Mouse (Mus musculus): Measurements from ENCODE around the gene Ndst2. TPM values are rescaled to one million over a fixed set of nuclear protein-coding genes. Genes with fewer than 3 reads are reported as not detected.

Ndst2 gene
- polyA plus RNA-seq, 1 experiment from 2014 or later, result 21.9 TPM

- ATAC-seq, result no peak
- Histone ChIP-seq H3K4me1 (replicated peaks) (no peaks in the 10 kb centered on the region), H3K9me3 (no peaks in the 10 kb centered on the region), H3K4me3 (replicated peaks) (no peak overlapping the region), H3K27ac (no peak overlapping the region), H3K9ac (no peak overlapping the region), H3K36me3 (peaks cover 30% of the 10 kb centered on the region), H3K27me3 (replicated peaks) (no peaks in the 10 kb centered on the region), H3K4me2 (replicated peaks) (no peak overlapping the region)
- WGBS, result 81% methylated on average over 5 of the region's 5 CpGs
Measured at GRCm38 (mm10) chr14:20764942-20765341, 30.6 kb upstream of the Ndst2 start.

- Histone ChIP-seq H3K9me3 (no peaks in the 10 kb centered on the region), H3K9ac (no peak overlapping the region), H3K4me1 (replicated peaks) (no peaks in the 10 kb centered on the region), H3K36me3 (peaks cover 42% of the 10 kb centered on the region), H3K27me3 (replicated peaks) (no peaks in the 10 kb centered on the region), H3K4me2 (replicated peaks) (no peak overlapping the region), H3K27ac (no peak overlapping the region), H3K4me3 (replicated peaks) (no peak overlapping the region)
- WGBS, result 75% methylated on average over 8 of the region's 8 CpGs
- no peak for ATAC-seq
Measured at GRCm38 (mm10) chr14:20758768-20759435, 24.5 kb upstream of the Ndst2 start.

GRCm38 (mm10) chr14:20757370-20757907 lies 23.1 kb upstream of the Ndst2 start:
- ATAC-seq, result no peak
- Histone ChIP-seq H3K36me3 (peaks cover 33% of the 10 kb centered on the region), H3K27me3 (replicated peaks) (no peaks in the 10 kb centered on the region), H3K9ac (no peak overlapping the region), H3K27ac (no peak overlapping the region), H3K9me3 (no peaks in the 10 kb centered on the region), H3K4me3 (replicated peaks) (no peak overlapping the region), H3K4me2 (replicated peaks) (no peak overlapping the region), H3K4me1 (replicated peaks) (no peaks in the 10 kb centered on the region)
- 91% methylated on average over 22 of the region's 22 CpGs for WGBS

- ATAC-seq, result no peak
- Histone ChIP-seq H3K4me3 (replicated peaks) (no peak overlapping the region), H3K9me3 (no peaks in the 10 kb centered on the region), H3K27me3 (replicated peaks) (no peaks in the 10 kb centered on the region), H3K4me1 (replicated peaks) (peaks cover 3% of the 10 kb centered on the region; the same call in 1 of the 2 replicates), H3K36me3 (peaks cover 13% of the 10 kb centered on the region), H3K9ac (no peak overlapping the region), H3K27ac (no peak overlapping the region), H3K4me2 (replicated peaks) (no peak overlapping the region)
- 77% methylated on average over 3 of the region's 3 CpGs for WGBS
Measured at GRCm38 (mm10) chr14:20753792-20754191, 19.4 kb upstream of the Ndst2 start.

- H3K9me3 ChIP-seq, result no peaks in the 10 kb centered on the region
- peaks cover 10% of the 10 kb centered on the region; the same call in 1 of the 2 replicates for H3K36me3 ChIP-seq
- H3K27me3 ChIP-seq (replicated peaks), result no peaks in the 10 kb centered on the region
- no peak overlapping the region for H3K4me3 ChIP-seq (replicated peaks)
- WGBS, result 60% methylated on average over 5 of the region's 5 CpGs
- H3K4me2 ChIP-seq (replicated peaks), result peak overlapping the region; percentile 24; the same call in 1 of the 2 replicates
- no peak overlapping the region for H3K9ac ChIP-seq
- peak overlapping the region; percentile 65 for H3K27ac ChIP-seq
- ATAC-seq, result peak; percentile 85
- peaks cover 3% of the 10 kb centered on the region; the same call in 1 of the 2 replicates for H3K4me1 ChIP-seq (replicated peaks)
Measured at GRCm38 (mm10) chr14:20750503-20750902, 16.1 kb upstream of the Ndst2 start.

GRCm38 (mm10) chr14:20749494-20750051 lies 15.2 kb upstream of the Ndst2 start:
- peaks cover 3% of the 10 kb centered on the region; the same call in 1 of the 2 replicates for H3K4me1 ChIP-seq (replicated peaks)
- no peaks in the 10 kb centered on the region for H3K9me3 ChIP-seq
- 0 out of 2 replicates have a peak overlapping the region, but pooled peaks have one; percentile 36 for H3K27ac ChIP-seq
- H3K27me3 ChIP-seq (replicated peaks), result no peaks in the 10 kb centered on the region
- ATAC-seq, result no peak
- H3K4me2 ChIP-seq (replicated peaks), result no peak overlapping the region
- H3K4me3 ChIP-seq (replicated peaks), result no peak overlapping the region
- WGBS, result 76% methylated on average over 4 of the region's 4 CpGs
- no peak overlapping the region for H3K9ac ChIP-seq
- peaks cover 6% of the 10 kb centered on the region; the same call in 1 of the 2 replicates for H3K36me3 ChIP-seq

- ATAC-seq, result no peak
- peaks cover 6% of the 10 kb centered on the region; the same call in 1 of the 2 replicates for H3K36me3 ChIP-seq
- H3K27ac ChIP-seq, result no peak overlapping the region
- H3K4me3 ChIP-seq (replicated peaks), result no peak overlapping the region
- H3K9ac ChIP-seq, result no peak overlapping the region
- H3K4me2 ChIP-seq (replicated peaks), result no peak overlapping the region
- 74% methylated on average over 4 of the region's 4 CpGs for WGBS
- H3K4me1 ChIP-seq (replicated peaks), result peaks cover 3% of the 10 kb centered on the region; the same call in 1 of the 2 replicates
- no peaks in the 10 kb centered on the region for H3K27me3 ChIP-seq (replicated peaks)
- no peaks in the 10 kb centered on the region for H3K9me3 ChIP-seq
Measured at GRCm38 (mm10) chr14:20748388-20748787, 14.0 kb upstream of the Ndst2 start.

- Histone ChIP-seq H3K9ac (no peak overlapping the region), H3K4me2 (replicated peaks) (no peak overlapping the region), H3K4me1 (replicated peaks) (peaks cover 3% of the 10 kb centered on the region; the same call in 1 of the 2 replicates), H3K4me3 (replicated peaks) (no peak overlapping the region), H3K27ac (no peak overlapping the region), H3K9me3 (no peaks in the 10 kb centered on the region), H3K36me3 (peaks cover 6% of the 10 kb centered on the region; the same call in 1 of the 2 replicates), H3K27me3 (replicated peaks) (no peaks in the 10 kb centered on the region)
- no peak for ATAC-seq
- WGBS, result 69% methylated on average over 3 of the region's 3 CpGs
Measured at GRCm38 (mm10) chr14:20746935-20747334, 12.6 kb upstream of the Ndst2 start.

- no peak for ATAC-seq
- H3K27me3 ChIP-seq (replicated peaks), result no peaks in the 10 kb centered on the region
- WGBS, result 75% methylated on average over 3 of the region's 3 CpGs
- H3K27ac ChIP-seq, result no peak overlapping the region
- no peaks in the 10 kb centered on the region for H3K4me1 ChIP-seq (replicated peaks)
- H3K36me3 ChIP-seq, result peaks cover 9% of the 10 kb centered on the region; the same call in 1 of the 2 replicates
- H3K9ac ChIP-seq, result no peak overlapping the region
- no peaks in the 10 kb centered on the region for H3K9me3 ChIP-seq
- no peak overlapping the region for H3K4me3 ChIP-seq (replicated peaks)
- H3K4me2 ChIP-seq (replicated peaks), result no peak overlapping the region
Measured at GRCm38 (mm10) chr14:20743614-20744013, 9.3 kb upstream of the Ndst2 start.

GRCm38 (mm10) chr14:20741301-20741700 lies 6.9 kb upstream of the Ndst2 start:
- Histone ChIP-seq H3K4me3 (replicated peaks) (no peak overlapping the region), H3K9me3 (no peaks in the 10 kb centered on the region), H3K4me1 (replicated peaks) (0 out of 2 replicates have a peak, but pooled peaks cover under 1% of the 10 kb centered on the region), H3K9ac (no peak overlapping the region), H3K4me2 (replicated peaks) (no peak overlapping the region), H3K36me3 (0 out of 2 replicates have a peak, but pooled peaks cover 9% of the 10 kb centered on the region), H3K27me3 (replicated peaks) (no peaks in the 10 kb centered on the region), H3K27ac (no peak overlapping the region)
- WGBS, result 83% methylated on average over 9 of the region's 9 CpGs
- no peak for ATAC-seq

- H3K27me3 ChIP-seq (replicated peaks), result no peaks in the 10 kb centered on the region
- H3K9ac ChIP-seq, result no peak overlapping the region
- ATAC-seq, result no peak
- H3K36me3 ChIP-seq, result 0 out of 2 replicates have a peak, but pooled peaks cover 9% of the 10 kb centered on the region
- H3K4me1 ChIP-seq (replicated peaks), result peaks cover 15% of the 10 kb centered on the region
- WGBS, result 76% methylated on average over 8 of the region's 8 CpGs
- H3K4me3 ChIP-seq (replicated peaks), result no peak overlapping the region
- no peaks in the 10 kb centered on the region for H3K9me3 ChIP-seq
- no peak overlapping the region for H3K4me2 ChIP-seq (replicated peaks)
- H3K27ac ChIP-seq, result no peak overlapping the region
Measured at GRCm38 (mm10) chr14:20738511-20738910, 4.1 kb upstream of the Ndst2 start.

GRCm38 (mm10) chr14:20737306-20737705 lies 2.9 kb upstream of the Ndst2 start:
- H3K4me1 ChIP-seq (replicated peaks), result peaks cover 18% of the 10 kb centered on the region
- H3K9ac ChIP-seq, result no peak overlapping the region
- H3K4me2 ChIP-seq (replicated peaks), result no peak overlapping the region
- WGBS, result 33% methylated on average over 14 of the region's 14 CpGs
- H3K9me3 ChIP-seq, result no peaks in the 10 kb centered on the region
- H3K4me3 ChIP-seq (replicated peaks), result no peak overlapping the region
- peak; percentile 26; the same call in 1 of the 2 replicates for ATAC-seq
- 0 out of 2 replicates have a peak overlapping the region, but pooled peaks have one; percentile 6 for H3K27ac ChIP-seq
- 0 out of 2 replicates have a peak, but pooled peaks cover 9% of the 10 kb centered on the region for H3K36me3 ChIP-seq
- H3K27me3 ChIP-seq (replicated peaks), result no peaks in the 10 kb centered on the region
